Mouse (Mus musculus): ENCODE data around the gene Pml. TPM values are rescaled to one million over a fixed set of nuclear protein-coding genes. Genes with fewer than 3 reads are reported as not detected.

Pml gene
- polyA plus RNA-seq, 1 experiment from 2014 or later = 13.5 TPM

DNA sequence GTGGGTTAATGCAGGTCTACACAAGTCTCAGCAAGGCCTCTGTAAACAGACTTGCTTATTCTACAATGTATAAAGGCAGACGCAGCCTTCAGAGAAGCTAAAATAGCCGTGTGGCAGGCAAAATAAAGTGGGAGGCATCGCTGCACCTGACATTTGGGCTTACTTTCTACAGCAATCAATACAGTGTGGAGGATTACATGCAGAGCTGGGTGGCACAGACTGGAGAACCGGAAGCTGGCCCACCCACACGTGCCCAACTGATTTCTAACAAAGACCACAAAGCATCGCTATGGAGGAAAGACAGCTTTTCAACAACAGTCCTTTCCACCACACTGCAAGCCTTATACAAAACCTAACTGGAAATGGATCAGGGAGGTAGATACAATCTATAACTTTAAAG is 65.1 kb downstream of the Pml start:
- Histone ChIP-seq H3K4me1 (ENCODE audit: control insufficient read depth, insufficient read depth, low read length) (no peaks in the 10 kb centered on the region), H3K27ac (ENCODE audit: low read depth, low read length) (no peak overlapping the region), H3K4me2 (no peak overlapping the region), H3K27me3 (ENCODE audit: control insufficient read depth, insufficient read depth, low read length) (no peaks in the 10 kb centered on the region), H3K36me3 (ENCODE audit: control insufficient read depth, insufficient read depth, low read length) (no peaks in the 10 kb centered on the region), H3K4me3 (ENCODE audit: low read depth, low read length) (no peak overlapping the region), H3K9ac (ENCODE audit: low read depth, low read length) (no peak overlapping the region), H3K9me3 (replicated peaks; ENCODE audit: control insufficient read depth, low read length) (no peaks in the 10 kb centered on the region)
- WGBS (ENCODE audit: insufficient replicate concordance) = 79% methylated on average over 6 of the region's 6 CpGs
- no peak for ATAC-seq (replicated peaks; ENCODE audit: insufficient number of reproducible peaks, low FRiP score, low TSS enrichment)

DNA sequence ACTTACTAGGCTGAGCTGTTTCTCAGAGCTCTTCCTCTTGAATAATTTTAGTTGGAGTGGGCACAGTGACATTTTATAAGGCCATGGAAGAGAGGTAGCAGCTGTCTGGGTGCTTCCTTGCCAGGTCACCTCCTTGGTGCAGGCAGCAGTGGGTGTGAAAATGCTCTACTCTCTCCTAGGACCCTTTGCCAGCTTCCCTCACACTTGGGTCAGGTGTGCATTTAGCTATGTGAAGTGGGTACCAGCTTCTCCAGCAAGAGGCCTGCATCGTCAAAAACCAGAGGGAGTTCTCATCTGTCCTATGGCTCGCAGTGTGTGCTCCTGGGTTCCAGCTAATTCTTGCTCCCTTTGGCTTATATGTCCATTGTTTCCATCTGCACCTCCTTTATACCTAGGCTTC is 70.2 kb downstream of the Pml start:
- H3K27me3 ChIP-seq (ENCODE audit: control insufficient read depth, insufficient read depth, low read length) = no peaks in the 10 kb centered on the region
- H3K9me3 ChIP-seq (replicated peaks; ENCODE audit: control insufficient read depth, low read length) = no peaks in the 10 kb centered on the region
- no peak for ATAC-seq (replicated peaks; ENCODE audit: insufficient number of reproducible peaks, low FRiP score, low TSS enrichment)
- WGBS (ENCODE audit: insufficient replicate concordance) = 84% methylated on average over 2 of the region's 2 CpGs
- no peak overlapping the region for H3K9ac ChIP-seq (ENCODE audit: low read depth, low read length)
- no peak overlapping the region for H3K4me3 ChIP-seq (ENCODE audit: low read depth, low read length)
- H3K27ac ChIP-seq (ENCODE audit: low read depth, low read length) = no peak overlapping the region
- no peaks in the 10 kb centered on the region for H3K36me3 ChIP-seq (ENCODE audit: control insufficient read depth, insufficient read depth, low read length)
- H3K4me2 ChIP-seq = no peak overlapping the region
- peaks cover 8% of the 10 kb centered on the region; the same call in 1 of the 2 replicates for H3K4me1 ChIP-seq (ENCODE audit: control insufficient read depth, insufficient read depth, low read length)

DNA sequence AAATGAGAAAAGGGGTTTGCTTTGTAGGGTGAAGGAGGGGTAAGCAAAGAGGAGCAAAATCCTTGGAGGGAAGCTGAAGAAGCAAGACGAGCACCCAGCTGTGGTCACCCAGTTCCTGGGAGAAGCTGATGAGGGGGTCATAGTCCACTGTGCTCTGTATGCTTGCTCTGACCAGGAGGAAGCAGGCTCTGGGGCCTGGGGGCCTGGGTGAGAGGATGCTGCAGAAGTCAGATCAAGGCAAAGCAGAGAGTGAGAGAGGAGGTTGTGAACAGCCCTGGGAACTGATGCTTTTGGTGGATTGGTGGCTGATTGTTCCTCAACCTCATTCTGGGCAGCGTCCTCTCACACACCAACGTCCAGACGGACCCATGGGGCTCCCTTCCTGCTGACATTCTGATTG is 72.4 kb downstream of the Pml start:
- Histone ChIP-seq H3K4me1 (ENCODE audit: control insufficient read depth, insufficient read depth, low read length) (peaks cover 8% of the 10 kb centered on the region; the same call in 1 of the 2 replicates), H3K27me3 (ENCODE audit: control insufficient read depth, insufficient read depth, low read length) (no peaks in the 10 kb centered on the region), H3K4me3 (ENCODE audit: low read depth, low read length) (no peak overlapping the region), H3K9me3 (replicated peaks; ENCODE audit: control insufficient read depth, low read length) (no peaks in the 10 kb centered on the region), H3K9ac (ENCODE audit: low read depth, low read length) (no peak overlapping the region), H3K36me3 (ENCODE audit: control insufficient read depth, insufficient read depth, low read length) (no peaks in the 10 kb centered on the region), H3K27ac (ENCODE audit: low read depth, low read length) (no peak overlapping the region), H3K4me2 (no peak overlapping the region)
- WGBS (ENCODE audit: insufficient replicate concordance) = 63% methylated on average over 4 of the region's 4 CpGs
- ATAC-seq (replicated peaks; ENCODE audit: insufficient number of reproducible peaks, low FRiP score, low TSS enrichment) = no peak

DNA sequence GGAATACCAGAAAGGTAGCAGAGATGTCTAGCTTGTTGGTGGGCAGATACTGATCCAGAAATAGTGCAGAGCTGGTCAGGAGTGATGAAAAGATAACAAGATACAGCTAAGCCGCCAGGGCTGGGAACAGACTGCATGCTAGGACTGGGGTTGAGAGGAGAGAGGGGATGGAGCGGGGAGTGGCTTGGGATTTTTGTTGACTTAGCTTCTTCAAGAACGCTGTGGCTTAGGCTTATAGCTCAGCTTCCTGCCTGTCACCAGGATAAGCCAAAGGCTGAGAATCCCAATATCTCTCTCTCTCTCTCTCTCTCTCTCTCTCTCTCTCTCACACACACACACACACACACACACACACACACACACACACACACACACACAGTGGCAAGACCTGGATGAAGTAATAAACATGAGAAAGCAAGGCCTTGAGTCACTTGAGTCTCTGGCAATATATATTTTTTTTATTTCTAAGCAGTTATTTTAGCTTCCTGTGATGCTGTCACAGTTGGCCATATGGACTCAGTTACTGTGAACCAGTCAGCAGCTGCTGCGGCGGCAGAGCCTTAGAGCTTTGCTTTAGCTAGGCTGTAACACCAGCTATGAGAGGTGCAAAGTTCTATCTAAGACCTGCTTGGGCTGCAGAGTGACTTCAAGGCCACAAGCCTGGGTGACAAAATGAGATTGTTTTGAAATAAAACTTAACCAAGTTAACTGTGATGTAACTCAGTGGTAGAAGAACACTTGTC is 73.7 kb downstream of the Pml start:
- H3K27ac ChIP-seq (ENCODE audit: low read depth, low read length) = no peak overlapping the region
- no peaks in the 10 kb centered on the region for H3K36me3 ChIP-seq (ENCODE audit: control insufficient read depth, insufficient read depth, low read length)
- ATAC-seq (replicated peaks; ENCODE audit: insufficient number of reproducible peaks, low FRiP score, low TSS enrichment) = no peak
- 33% methylated on average over 5 of the region's 5 CpGs for whole genome bisulfite sequencing (ENCODE audit: insufficient replicate concordance)
- peaks cover 8% of the 10 kb centered on the region; the same call in 1 of the 2 replicates for H3K4me1 ChIP-seq (ENCODE audit: control insufficient read depth, insufficient read depth, low read length)
- no peak overlapping the region for H3K9ac ChIP-seq (ENCODE audit: low read depth, low read length)
- H3K9me3 ChIP-seq (replicated peaks; ENCODE audit: control insufficient read depth, low read length) = no peaks in the 10 kb centered on the region
- H3K4me2 ChIP-seq = no peak overlapping the region
- no peak overlapping the region for H3K4me3 ChIP-seq (ENCODE audit: low read depth, low read length)
- H3K27me3 ChIP-seq (ENCODE audit: control insufficient read depth, insufficient read depth, low read length) = no peaks in the 10 kb centered on the region

DNA sequence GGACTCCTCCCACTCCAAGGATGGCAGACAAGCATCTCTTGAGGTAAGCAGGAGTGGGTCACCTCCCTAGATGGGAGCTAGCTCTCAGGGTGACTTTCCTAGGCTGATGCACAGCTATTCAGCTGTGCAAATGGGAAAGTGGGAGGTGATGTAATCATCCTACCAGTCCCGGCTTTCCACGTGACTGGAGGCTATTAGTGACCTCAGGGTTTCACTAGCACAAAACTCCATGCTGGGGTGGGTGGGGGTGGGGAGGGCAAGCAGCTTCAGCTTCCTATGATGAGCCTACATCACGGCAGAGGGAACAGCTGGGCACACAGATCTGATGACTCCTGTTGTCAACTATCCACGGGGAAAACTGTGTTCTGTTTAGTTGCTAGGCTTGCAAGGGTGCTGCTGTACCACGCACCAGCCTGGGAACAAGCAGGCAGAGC is 74.8 kb downstream of the Pml start:
- 25% methylated on average over 5 of the region's 5 CpGs for WGBS (ENCODE audit: insufficient replicate concordance)
- Histone ChIP-seq H3K9ac (ENCODE audit: low read depth, low read length) (no peak overlapping the region), H3K27me3 (ENCODE audit: control insufficient read depth, insufficient read depth, low read length) (no peaks in the 10 kb centered on the region), H3K4me3 (ENCODE audit: low read depth, low read length) (no peak overlapping the region), H3K4me2 (no peak overlapping the region), H3K9me3 (replicated peaks; ENCODE audit: control insufficient read depth, low read length) (no peaks in the 10 kb centered on the region), H3K4me1 (ENCODE audit: control insufficient read depth, insufficient read depth, low read length) (peaks cover 8% of the 10 kb centered on the region; the same call in 1 of the 2 replicates), H3K36me3 (ENCODE audit: control insufficient read depth, insufficient read depth, low read length) (no peaks in the 10 kb centered on the region), H3K27ac (ENCODE audit: low read depth, low read length) (no peak overlapping the region)
- ATAC-seq (replicated peaks; ENCODE audit: insufficient number of reproducible peaks, low FRiP score, low TSS enrichment) = no peak

DNA sequence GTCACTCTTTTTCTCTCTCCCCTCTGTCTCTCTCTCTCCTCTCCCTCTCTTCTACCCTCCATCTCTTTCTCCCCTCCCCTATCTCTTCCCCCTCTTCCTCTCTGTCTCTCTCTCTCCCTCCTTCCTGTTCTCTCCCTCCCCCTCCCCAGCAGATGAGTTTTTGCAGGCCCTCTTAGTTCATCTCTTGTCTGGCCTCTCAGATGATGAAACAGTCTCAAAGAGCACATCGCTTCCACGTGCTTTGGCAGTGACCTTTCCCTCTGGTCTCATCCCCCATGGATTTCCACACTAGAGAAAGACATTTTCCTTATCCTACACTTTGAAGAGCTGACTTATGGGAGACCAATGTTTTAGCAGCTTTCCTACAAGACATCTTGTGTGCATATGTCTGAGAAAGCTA is 76.7 kb downstream of the Pml start:
- no peak overlapping the region for H3K4me2 ChIP-seq
- H3K4me1 ChIP-seq (ENCODE audit: control insufficient read depth, insufficient read depth, low read length) = peaks cover 8% of the 10 kb centered on the region; the same call in 1 of the 2 replicates
- 49% methylated on average over 2 of the region's 2 CpGs for WGBS (ENCODE audit: insufficient replicate concordance)
- H3K27ac ChIP-seq (ENCODE audit: low read depth, low read length) = no peak overlapping the region
- no peaks in the 10 kb centered on the region for H3K36me3 ChIP-seq (ENCODE audit: control insufficient read depth, insufficient read depth, low read length)
- H3K9me3 ChIP-seq (replicated peaks; ENCODE audit: control insufficient read depth, low read length) = no peaks in the 10 kb centered on the region
- H3K27me3 ChIP-seq (ENCODE audit: control insufficient read depth, insufficient read depth, low read length) = no peaks in the 10 kb centered on the region
- no peak overlapping the region for H3K9ac ChIP-seq (ENCODE audit: low read depth, low read length)
- no peak for ATAC-seq (replicated peaks; ENCODE audit: insufficient number of reproducible peaks, low FRiP score, low TSS enrichment)
- H3K4me3 ChIP-seq (ENCODE audit: low read depth, low read length) = no peak overlapping the region

DNA sequence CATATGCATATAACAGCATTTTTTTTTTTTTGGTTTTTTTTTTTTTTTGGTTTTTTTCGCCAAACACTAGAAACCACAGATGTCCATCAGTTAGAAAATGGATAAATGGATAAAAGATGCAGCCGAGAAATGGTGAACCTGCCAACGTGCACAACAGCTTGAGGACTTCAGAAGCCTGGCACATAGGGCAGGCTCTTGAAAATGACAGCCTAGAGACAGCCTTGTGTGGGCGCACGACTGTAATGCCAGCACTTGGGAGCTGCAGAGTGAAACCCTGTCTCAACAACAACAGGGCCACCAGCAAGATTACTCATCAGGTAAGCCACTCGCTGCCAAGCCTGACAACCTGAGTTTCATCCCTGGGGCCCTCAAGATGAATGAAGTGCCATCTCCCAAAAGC is 80.2 kb downstream of the Pml start:
- ATAC-seq (replicated peaks; ENCODE audit: insufficient number of reproducible peaks, low FRiP score, low TSS enrichment) = no peak
- H3K4me1 ChIP-seq (ENCODE audit: control insufficient read depth, insufficient read depth, low read length) = no peaks in the 10 kb centered on the region
- no peaks in the 10 kb centered on the region for H3K9me3 ChIP-seq (replicated peaks; ENCODE audit: control insufficient read depth, low read length)
- H3K9ac ChIP-seq (ENCODE audit: low read depth, low read length) = no peak overlapping the region
- H3K4me2 ChIP-seq = no peak overlapping the region
- H3K36me3 ChIP-seq (ENCODE audit: control insufficient read depth, insufficient read depth, low read length) = no peaks in the 10 kb centered on the region
- no peaks in the 10 kb centered on the region for H3K27me3 ChIP-seq (ENCODE audit: control insufficient read depth, insufficient read depth, low read length)
- WGBS (ENCODE audit: insufficient replicate concordance) = 77% methylated on average over 6 of the region's 6 CpGs
- H3K27ac ChIP-seq (ENCODE audit: low read depth, low read length) = no peak overlapping the region
- H3K4me3 ChIP-seq (ENCODE audit: low read depth, low read length) = no peak overlapping the region

DNA sequence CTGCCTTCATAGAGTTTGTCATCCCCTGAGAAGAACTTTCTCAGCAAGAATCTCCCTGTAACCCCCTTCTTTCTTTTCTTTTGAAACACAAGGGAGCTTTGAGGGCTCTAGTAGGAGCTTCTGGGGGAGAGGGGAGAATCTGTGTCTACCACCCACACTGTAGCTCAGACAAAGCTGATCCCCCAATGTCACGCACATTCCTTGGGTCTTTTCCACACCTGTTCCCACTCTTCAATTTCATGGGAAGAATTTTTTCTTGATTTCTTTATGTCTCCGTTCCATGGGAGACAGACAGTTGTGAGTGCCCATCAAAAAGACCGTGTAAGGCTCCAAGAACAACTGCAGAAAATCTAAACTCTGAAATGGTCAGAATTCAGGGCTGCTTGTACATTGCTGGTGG is 80.7 kb downstream of the Pml start:
- Histone ChIP-seq H3K27me3 (ENCODE audit: control insufficient read depth, insufficient read depth, low read length) (no peaks in the 10 kb centered on the region), H3K9ac (ENCODE audit: low read depth, low read length) (no peak overlapping the region), H3K9me3 (replicated peaks; ENCODE audit: control insufficient read depth, low read length) (no peaks in the 10 kb centered on the region), H3K4me1 (ENCODE audit: control insufficient read depth, insufficient read depth, low read length) (no peaks in the 10 kb centered on the region), H3K36me3 (ENCODE audit: control insufficient read depth, insufficient read depth, low read length) (no peaks in the 10 kb centered on the region), H3K27ac (ENCODE audit: low read depth, low read length) (no peak overlapping the region), H3K4me3 (ENCODE audit: low read depth, low read length) (no peak overlapping the region), H3K4me2 (no peak overlapping the region)
- 74% methylated on average over 3 of the region's 3 CpGs for WGBS (ENCODE audit: insufficient replicate concordance)
- no peak for ATAC-seq (replicated peaks; ENCODE audit: insufficient number of reproducible peaks, low FRiP score, low TSS enrichment)

All from heart, embryonic 11.5 days (tissue).